Mouse (Mus musculus) adrenal gland, postnatal 4 days (tissue): ENCODE measurements around the gene Itgav. TPM values are rescaled to one million over a fixed set of nuclear protein-coding genes. Genes with fewer than 3 reads are reported as not detected.
"Not testable (repeated sequence)": the region's sequence is repeated elsewhere in the genome, so short reads cannot be mapped to it uniquely, and the experiment has no call there.

Experiments
- DNase-seq, 2 experiments: peaks; one replicate each; pipeline ENCODE4 v3.0.0; 2021 to 2022; ENCODE audit warnings: low spot score in 2 of 2, mixed read lengths in 2 of 2
- total RNA-seq, 2 experiments: library from RNA; stranded (reverse); gene quantifications; 2 replicates each; pipeline ENCODE4 v1.2.3; 2021

Itgav gene
- total RNA-seq, 2 experiments from 2014 or later = 101 to 127 TPM

DNA sequence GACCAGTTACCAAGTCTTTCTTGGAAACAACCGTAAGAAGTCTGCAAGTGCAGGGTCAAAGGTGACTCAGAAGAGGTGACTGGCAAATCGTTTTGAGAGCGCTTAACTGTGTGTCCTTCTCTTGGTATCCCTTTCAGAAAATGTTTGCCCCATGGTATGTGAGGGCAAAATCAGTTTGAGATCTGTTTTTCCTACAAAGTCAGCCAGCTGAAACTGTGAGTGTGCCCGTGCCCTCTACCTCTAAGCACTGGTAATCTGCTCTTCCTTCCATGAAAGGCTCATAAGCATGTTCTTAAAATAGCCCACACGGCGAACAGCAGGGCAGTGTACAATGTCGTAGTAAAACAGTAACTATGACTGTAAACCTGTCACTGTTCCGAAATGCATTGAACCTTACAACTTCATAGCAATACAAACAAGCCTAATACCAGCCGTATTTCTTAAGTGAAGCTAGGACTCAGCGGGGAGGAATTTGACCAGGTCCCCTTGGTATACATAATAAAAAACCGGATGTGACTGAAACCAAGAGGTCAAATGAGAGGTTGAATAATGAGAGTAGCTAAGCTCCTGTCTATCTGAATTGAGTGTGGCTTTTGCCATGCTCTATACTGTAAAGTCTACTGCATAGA lies 14.2 kb upstream of the Itgav start:
- DNase-seq = no peak

DNA sequence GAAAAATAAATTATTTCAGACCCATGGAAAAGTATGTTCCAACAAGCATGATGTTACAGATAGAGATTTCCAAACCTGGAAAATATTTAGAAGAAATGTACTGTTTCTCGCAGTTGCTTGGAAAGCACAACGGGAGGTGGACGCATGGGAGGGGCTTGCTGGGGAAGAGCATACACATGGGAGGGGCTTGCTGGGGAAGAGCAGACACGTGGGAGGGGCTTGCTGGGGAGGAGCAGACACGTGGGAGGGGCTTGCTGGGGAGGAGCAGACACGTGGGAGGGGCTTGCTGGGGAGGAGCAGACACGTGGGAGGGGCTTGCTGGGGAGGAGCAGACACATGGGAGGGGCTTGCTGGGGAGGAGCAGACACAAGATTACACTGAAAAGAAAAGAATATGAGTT lies 10.9 kb upstream of the Itgav start:
- DNase-seq = not testable (repeated sequence)

DNA sequence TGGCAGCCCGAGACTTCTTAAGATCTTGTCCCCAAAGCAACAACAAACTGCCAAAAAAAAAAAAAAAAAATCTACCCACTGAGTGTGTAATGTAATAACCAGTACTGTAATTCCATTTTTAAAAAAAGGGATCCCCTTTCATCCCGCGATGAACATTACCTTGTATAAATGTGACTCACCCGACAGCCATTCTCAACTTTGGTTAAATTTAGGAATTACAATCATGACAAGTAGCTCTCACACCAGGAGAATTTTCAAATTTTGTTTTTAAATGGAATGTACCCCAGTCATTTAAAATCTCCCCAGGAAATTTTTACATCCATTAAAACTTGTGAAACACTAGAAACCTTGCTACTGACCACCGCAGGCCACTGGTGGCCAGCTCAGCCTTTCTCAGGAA lies 10.3 kb upstream of the Itgav start:
- DNase-seq = no peak

DNA sequence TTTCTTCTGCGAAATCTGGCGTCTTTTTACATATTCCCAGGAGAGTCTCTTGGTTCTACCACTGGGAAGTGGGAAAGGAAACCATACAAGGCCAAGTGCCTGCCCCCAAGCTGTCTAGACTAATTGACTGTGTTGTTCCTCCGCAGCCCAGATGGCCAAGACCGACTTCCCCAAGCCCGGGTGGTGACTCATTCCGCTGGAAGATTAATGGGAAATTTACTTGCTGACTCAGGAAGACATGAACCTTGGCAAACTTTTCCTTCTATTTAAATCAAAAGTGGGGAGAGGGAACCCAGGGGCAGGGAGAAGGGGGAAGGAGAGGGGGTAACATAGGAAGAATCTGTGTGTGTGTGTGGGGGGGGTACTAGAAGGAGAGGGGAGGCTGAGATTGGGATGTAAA lies 9.4 kb upstream of the Itgav start:
- DNase-seq = peak; percentile 47 to 74

DNA sequence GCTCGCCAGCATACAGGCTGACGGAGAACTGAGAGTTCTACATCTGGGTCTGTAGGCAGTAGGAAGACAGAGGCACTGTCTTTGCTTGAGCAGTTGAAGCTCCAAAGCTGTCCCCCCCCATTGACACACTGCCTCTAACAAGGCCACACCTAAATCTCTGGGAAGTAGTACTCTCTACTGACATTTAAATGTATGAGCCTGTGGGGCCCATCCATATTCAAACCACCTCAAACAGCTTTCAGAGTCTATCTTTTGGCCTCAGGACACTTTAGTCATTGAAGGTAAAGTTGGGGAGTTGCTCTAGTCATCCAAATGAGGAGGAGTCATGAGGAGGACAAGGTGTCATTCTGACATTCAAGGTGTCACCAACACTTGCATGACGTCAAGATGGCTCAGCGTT lies 5.9 kb upstream of the Itgav start:
- DNase-seq = no peak

DNA sequence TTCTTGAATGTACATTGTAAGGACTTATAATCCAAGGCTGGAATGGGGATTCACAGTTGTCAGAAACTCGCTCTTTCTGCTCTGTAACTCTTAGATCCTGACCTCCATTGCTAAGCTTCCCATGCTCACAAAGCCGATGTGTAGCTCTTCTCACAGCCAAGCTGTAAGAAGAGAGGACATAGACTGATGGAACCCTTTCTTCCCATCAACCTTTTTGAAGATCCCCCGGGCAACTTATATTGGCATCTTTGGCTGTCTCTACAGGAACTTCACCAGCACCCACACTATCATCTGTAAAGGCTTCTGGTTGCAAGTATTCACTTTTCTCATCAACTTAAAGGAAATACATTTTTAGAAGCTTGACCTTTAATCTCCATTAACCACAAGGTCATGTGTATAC lies 2.6 kb upstream of the Itgav start:
- DNase-seq = no peak

DNA sequence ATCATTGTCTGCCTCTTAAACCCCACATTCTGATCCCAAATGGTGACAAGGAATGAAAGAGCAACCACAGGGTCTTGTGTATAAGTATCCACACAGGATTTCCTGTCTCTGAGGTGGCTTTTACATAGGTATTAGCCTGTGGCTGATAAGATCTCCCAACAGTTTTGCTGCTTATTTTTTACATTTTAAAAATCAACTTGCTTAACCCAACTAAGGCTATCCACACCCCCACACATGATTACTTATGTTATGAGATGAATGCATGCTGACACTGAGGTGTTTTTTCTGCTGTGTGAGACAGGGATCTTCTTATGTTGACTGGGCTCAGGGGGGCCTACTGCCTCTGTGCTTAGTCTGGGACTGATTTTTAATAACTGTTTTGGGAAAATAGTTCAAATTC lies 1.3 kb upstream of the Itgav start:
- no peak for DNase-seq

DNA sequence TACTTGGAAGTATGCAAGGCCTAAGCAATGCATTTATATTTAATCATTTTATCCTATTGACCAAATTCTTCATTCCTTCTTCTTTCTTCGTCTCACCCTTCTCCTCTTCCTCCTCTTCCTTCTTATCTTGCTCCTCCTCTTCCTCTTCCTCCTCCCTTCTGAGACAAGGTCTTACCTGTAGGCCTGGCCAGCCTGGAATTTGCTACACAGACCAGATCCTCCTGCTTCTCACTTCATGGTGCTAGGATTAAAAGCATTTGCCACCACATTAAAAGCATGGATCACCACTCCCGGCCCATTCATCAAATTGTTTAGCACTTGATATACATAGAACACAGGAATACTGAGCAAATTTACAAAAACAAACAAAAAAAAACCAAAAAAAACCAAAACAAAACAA lies 851 bp upstream of the Itgav start:
- no peak for DNase-seq

DNA sequence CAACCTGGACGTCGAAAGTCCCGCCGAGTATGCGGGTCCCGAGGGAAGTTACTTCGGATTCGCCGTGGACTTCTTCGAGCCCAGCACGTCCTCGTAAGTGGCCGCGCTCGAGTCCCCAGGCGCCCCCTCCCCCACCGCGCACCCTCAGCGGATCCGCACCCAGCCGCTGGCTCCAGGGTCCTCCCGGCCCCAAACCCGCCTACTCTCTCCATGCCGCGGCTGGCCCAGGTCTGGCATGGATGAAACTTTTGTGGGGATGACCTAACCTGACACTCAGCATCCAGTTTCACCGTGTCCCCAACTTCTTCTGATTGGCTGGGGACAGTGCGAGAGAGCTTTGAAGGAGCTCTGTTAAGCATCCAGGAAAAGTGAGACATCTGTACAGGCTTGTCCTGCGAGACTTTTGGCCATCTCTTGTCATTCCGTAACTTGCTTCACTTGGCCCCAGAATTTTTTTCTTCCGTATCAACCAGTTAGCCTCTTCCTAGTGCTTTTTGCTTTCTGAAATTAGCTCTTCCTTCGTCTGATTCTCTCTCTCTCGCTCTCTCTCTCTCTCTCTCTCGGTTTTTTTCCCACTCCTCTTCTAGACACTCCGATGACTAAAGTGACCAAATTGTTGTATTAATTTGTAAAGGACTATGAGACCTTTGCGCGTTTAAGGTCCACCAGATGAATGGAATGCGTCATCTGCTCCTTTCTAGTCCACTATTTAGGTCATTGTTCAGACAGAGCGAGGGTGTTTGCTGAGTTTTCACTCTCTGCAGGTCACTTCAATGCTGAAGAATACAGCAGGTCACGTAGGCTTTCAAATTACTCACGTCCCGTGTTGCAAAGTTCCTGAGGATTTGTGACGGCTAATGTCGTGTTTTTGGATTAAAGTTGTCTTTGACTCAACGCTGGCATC lies 882 bp downstream of the Itgav start:
- peak; percentile 39 to 47 for DNase-seq

DNA sequence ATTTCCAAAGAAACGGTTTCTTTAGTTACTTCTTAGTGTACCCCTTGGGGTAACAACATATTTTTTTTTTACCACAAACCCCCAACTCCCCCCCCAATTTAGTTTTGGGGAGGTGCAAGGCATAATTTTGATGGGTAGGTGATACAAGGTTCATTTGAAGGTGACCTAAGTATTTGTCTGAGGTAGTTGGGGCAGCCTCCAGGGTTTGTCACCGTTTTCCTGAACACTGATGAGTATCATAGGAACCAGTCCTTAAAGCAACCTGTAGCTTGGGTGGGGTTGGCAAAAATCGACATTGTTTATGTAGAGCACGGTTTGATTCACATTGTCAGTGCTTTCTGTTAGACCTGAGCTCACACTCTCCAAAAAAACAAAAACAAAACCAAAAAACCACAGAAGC lies 1.6 kb downstream of the Itgav start:
- DNase-seq = no peak

DNA sequence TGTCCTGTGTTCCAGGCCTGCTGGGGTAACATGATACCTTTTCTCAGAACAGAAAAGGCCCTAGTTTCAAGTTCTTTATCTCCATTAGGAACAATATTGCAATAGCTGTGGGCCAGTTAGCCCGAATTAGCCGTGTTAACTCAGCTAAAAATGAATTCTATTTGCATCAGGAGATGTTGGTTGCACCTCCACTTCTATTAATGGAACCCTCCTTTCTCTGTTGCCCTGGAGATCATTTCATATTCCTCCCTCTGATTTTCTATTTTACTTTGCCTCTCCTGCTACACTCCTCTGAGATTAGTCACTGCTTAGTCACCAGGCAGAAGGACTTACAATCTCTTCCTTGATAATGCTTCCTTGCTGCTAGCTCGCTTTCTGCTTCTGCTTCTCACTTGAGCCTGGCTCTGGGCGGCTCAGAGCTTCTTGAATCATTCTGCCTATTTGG lies 4.1 kb downstream of the Itgav start:
- DNase-seq = no peak

DNA sequence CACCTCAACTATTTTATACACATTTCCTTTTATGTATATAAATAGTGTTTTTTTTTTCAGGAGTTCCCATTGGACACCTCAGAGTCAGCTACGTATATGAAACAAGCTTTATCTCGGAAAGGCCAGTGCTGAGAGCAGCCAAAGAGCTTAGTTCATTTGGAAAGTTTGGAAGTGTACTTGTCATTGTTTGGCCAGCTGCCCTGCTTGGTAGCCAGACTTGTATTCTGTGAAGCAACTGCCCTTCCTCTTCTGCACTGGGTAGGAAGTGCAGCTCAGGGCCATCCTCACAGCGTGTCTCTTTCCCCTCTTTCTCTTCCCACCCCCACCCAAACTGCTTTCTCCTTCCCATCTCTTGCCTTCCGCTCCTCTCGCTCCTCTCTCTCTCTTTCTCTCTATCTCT lies 5.1 kb downstream of the Itgav start:
- no peak for DNase-seq

DNA sequence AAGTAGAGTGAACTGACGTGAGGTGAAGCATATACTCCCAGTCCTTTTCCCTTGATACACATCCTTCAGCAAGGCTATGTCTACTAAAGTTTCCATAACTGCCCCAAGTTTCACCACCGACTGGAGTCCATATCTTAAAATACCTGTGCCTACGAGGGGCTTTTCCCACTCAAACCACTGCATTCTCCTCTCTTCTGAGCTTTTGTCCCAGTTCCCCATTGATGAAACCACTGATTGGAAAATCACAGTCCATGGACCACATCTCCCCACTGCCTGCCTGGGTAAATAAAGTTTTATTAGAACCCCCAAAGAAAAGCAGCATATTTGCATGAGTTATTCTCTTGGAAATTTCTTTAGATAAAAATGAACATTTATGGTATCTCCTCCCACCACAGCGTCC lies 8.7 kb downstream of the Itgav start:
- no peak for DNase-seq

DNA sequence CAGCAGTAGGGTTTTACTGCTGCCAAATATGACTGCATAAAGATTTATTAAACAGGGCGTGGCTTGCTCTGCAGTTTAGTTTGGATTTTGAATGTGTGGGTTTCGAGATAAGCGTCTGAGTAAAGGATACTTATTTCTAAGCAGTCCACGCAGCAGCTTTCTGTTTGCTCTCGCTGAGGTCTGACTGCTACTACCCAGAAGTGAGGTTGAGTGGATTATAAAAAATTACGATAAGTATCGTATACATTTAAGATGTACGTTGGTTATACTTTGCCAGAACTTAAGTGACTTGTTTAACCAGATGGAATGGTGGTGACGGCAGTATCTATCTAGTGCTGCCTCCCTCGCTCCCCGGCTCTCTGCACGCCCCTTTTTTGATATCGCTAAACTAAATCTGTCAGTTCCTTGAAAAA lies 9.8 kb downstream of the Itgav start:
- no peak for DNase-seq

DNA sequence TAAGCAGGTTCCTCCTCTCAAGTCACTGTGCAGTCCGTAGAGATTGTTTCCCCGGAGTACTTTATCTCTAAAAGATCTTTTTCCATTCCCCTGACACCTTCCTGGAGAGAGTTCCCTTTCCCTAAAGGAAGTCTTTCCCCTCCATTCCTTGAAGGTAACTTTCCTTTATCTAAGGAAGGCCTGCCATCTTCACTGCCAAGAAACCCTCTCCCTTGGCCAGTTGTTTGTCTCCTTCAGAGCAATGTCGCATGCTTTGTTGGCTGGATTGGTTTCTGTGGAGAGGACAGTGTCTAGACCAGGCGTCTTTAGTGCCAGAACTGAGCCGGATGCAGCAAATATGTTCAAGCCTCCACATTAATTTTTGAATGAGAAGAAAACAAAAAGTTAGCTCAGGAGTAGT lies 11.1 kb downstream of the Itgav start:
- no peak for DNase-seq

DNA sequence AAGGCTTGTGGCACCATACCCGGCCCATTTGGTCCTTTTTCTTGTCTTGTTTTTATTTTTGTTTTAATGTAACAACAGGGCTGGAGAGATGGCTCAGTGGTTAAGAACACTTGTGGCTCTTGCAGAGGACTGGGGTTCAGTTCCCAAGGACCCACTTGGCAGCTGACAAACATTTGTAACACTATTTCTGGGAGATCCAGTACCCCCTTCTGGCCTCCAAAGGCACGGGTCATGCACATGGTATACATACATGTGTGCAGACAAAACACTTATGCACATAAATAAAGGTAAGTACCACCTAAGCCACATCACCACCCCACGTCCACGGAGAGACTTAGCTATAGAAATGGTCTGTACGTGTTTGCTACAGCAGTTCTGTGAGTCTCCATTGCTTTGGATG lies 12.6 kb downstream of the Itgav start:
- DNase-seq = no peak

DNA sequence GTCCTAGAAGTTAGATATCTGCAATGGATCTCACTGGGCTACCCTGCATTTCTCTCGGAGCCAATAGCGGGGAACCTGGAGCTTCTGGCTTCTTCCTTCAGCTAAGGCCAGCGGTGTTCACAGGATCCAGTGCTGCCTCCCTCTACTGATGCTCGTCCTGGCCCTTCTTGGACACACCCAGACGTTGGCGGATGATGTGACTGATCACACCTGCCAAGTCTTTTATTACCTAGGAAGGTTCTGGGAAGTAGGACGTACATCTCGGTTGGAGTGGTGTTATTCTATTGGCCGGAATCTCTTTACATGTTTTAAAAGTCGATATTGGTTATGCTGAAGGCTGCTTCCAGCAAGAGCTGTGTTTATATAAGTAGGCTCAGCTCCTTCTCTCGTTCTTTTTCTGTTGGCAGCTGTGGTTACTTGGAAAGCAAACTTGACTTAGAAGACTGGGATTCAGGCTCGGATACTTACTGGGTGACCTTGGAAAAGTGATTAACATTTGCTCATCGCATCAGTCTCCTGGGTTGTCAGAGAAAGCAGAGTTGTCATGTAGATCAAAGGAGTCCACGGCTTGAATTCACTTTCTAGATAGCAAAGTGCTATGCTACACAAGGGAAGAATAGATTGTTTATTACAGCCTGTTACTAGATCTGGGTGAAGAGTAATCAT lies 14.5 kb downstream of the Itgav start:
- DNase-seq = no peak

DNA sequence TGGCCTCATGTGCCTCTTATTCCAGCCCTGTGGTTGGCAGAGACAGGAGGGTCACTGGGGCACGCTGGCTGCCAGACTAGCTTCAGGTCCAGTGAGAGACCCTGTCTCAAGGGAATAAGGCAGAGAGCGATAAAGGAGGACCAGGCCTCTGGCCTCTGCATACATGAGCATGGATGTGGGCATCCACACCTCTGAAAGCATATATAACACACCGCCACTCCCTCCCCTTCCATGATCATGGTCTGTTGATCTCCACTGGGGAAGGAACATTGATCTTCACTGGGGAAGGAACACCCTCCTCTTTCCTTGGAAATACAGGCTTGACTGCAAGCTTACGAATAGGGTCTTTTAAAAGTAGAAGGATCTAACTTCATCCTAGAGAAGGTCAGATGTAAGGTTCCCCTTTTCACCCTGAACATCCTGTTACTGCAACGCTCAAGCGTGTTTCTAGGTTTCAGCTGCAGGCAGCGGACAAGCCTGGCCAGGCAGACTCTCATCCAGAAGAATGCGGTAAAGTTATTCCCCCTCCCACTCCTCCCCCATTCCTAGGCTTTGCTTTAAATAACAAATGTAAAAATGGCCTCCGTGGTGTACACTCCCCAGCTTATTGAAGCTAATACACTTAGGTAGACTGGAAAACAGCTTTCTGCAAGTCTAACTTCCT lies 15.4 kb downstream of the Itgav start:
- no peak for DNase-seq

DNA sequence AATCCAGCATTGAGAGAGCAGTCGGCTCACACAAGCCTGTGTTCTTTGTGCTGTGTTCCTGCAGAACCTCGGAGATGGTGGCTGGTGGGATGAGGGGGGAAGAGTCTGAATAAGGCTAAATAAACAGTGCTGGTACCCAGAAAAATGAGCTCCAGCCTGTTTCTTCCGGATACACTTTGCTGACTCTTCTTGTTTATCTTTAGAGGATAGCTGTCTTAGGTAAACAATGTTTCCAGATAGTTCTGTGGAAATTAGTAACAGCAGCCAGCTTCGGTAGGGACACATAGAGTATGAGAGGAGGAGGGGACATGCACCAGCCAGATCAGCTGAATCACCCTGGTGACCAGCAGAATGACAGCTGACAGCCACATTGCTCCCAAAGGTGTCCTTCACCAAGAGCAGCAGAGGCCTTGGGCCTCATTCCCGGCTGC lies 16.4 kb downstream of the Itgav start:
- DNase-seq = no peak

DNA sequence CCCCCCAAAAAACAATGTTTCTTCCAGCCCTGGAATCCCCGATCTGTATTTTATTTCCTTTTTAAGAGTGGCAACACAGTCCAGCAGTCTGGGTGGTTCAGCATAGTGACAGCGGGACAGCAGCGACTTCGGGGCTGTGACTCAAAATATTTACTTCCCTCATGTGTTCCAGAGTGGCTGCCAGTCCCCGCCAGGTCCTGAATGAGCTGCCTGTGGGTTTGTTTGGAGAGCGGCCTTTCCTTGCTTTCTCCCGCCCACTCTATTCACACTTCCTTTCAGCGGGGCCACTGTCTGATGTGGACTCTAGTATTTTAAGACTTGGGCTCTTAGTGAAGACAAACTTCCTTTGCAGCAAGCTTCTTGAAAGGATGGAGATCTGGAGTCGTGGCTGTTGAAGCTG lies 18.0 kb downstream of the Itgav start:
- no peak for DNase-seq

DNA sequence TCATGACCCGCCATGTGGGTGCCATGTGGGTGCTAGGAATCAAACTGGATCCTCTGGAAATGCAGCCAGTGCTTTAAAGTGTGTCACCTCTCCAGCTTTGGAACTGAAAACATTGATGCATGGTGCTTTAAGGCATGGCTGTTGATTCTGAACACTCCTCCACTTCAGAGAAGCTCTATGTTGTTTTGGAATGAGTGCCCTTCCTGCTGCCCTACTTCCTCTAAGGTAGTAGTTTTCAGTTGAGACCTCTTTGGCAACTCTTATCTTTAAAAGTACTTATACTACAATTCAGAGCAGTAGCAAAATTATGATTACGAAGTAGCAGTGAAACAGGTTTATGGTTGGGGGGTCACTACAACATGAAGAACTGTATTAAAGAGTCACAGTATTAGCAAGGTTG lies 18.6 kb downstream of the Itgav start:
- no peak for DNase-seq
